Mouse (Mus musculus) kidney, embryonic 14.5 days (tissue): ENCODE data around the gene Pde10a. TPM values are rescaled to one million over a fixed set of nuclear protein-coding genes. Genes with fewer than 3 reads are reported as not detected.

Experiments
- ATAC-seq: fragments of 200-750 bp; cut with Nextera tagmentation; 2 replicates; pipeline ENCODE4 v1.8.0; 2017; ENCODE audit warnings: moderate number of reproducible peaks, mild to moderate bottlenecking, moderate TSS enrichment, moderate library complexity; ENCODE audit not compliant: low FRiP score, low TSS enrichment
- H3K27ac ChIP-seq: fragments of 300-500 bp; sonication (generic); 2 replicates; pipeline ENCODE4 v1.5.1; 2014; ENCODE audit warnings: low read depth, mild to moderate bottlenecking, low read length, moderate library complexity, mixed read lengths
- H3K27me3 ChIP-seq: fragments of 300-500 bp; sonication (generic); 2 replicates; pipeline ENCODE4 v1.6.1; 2014; ENCODE audit warnings: mild to moderate bottlenecking, low read length; ENCODE audit not compliant: control insufficient read depth, insufficient read depth
- H3K36me3 ChIP-seq: fragments of 300-500 bp; sonication (generic); 2 replicates; pipeline ENCODE4 v1.6.1; 2014; ENCODE audit warnings: low read length, mixed read lengths; ENCODE audit not compliant: control insufficient read depth, insufficient read depth
- H3K4me1 ChIP-seq: fragments of 300-500 bp; sonication (generic); 2 replicates; pipeline ENCODE4 v1.6.1; 2014; ENCODE audit warnings: low read length, mixed read lengths; ENCODE audit not compliant: control insufficient read depth, insufficient read depth
- H3K4me2 ChIP-seq: fragments of 300-500 bp; sonication (generic); replicated peaks from 2 replicates; pipeline ENCODE4 v1.6.1; 2014; ENCODE audit warnings: low read depth, mild to moderate bottlenecking, low read length
- H3K4me3 ChIP-seq: fragments of 300-500 bp; sonication (generic); 2 replicates; pipeline ENCODE4 v1.5.1; 2014; ENCODE audit warnings: mild to moderate bottlenecking, low read length
- H3K9ac ChIP-seq: fragments of 300-500 bp; sonication (generic); 2 replicates; pipeline ENCODE4 v1.6.1; 2014; ENCODE audit warnings: low read depth, mild to moderate bottlenecking, low read length, moderate library complexity
- H3K9me3 ChIP-seq: fragments of 300-500 bp; sonication (generic); 2 replicates; pipeline ENCODE4 v1.6.1; 2016; ENCODE audit warnings: low read length; ENCODE audit not compliant: control insufficient read depth
- WGBS: fragments of 180-500 bp; shearing (Covaris S2); extraction: QIAGEN DNeasy Blood & Tissue Kit; methylation state at CpG from one replicate; pipeline ENCODE4 v1.1.7; 2014; 5-methylcytosine and 5-hydroxymethylcytosine counted together
- polyA plus RNA-seq: library from polyadenylated mRNA; unstranded; fragments of >200 nt; fragmentation: Nextera tagmentation; extraction: Ambion mirVana; gene quantifications from 2 replicates; pipeline ENCODE4 v1.2.1, GENCODE M21; 2014

Gene Pde10a
- polyA plus RNA-seq, 1 experiment from 2014 or later, result 2.3 TPM

- no peaks in the 10 kb centered on the region for H3K36me3 ChIP-seq
- H3K4me2 ChIP-seq, result no peak overlapping the region
- no peak overlapping the region for H3K9ac ChIP-seq
- H3K9me3 ChIP-seq, result no peaks in the 10 kb centered on the region
- H3K4me1 ChIP-seq, result no peaks in the 10 kb centered on the region
- ATAC-seq, result no peak
- no peak overlapping the region for H3K27ac ChIP-seq
- no peaks in the 10 kb centered on the region for H3K27me3 ChIP-seq
- 72% methylated on average over 5 of the region's 5 CpGs for WGBS
- no peak overlapping the region for H3K4me3 ChIP-seq
These were observed 290.7 kb downstream of the Pde10a start for GRCm38 (mm10) chr17:8815864-8816263.

- H3K9me3 ChIP-seq, result no peaks in the 10 kb centered on the region
These were observed 293.5 kb downstream of the Pde10a start for GRCm38 (mm10) chr17:8818675-8819074.

GRCm38 (mm10) chr17:8823548-8823947 is 298.4 kb downstream of the Pde10a start:
- 78% methylated on average over 7 of the region's 7 CpGs for WGBS
- Histone ChIP-seq H3K9me3 (no peaks in the 10 kb centered on the region), H3K27me3 (no peaks in the 10 kb centered on the region; the same call in 1 of the 2 replicates), H3K9ac (no peak overlapping the region), H3K4me3 (no peak overlapping the region), H3K27ac (no peak overlapping the region), H3K4me2 (no peak overlapping the region), H3K4me1 (no peaks in the 10 kb centered on the region), H3K36me3 (no peaks in the 10 kb centered on the region)
- ATAC-seq, result no peak

More at GRCm38 (mm10) chr17:8818675-8819074, 293.5 kb downstream of the Pde10a start:
- Histone ChIP-seq H3K4me1 (no peaks in the 10 kb centered on the region), H3K36me3 (no peaks in the 10 kb centered on the region), H3K4me2 (no peak overlapping the region), H3K27me3 (no peaks in the 10 kb centered on the region; the same call in 1 of the 2 replicates), H3K9ac (no peak overlapping the region), H3K4me3 (no peak overlapping the region), H3K27ac (no peak overlapping the region)
- 77% methylated on average over 13 of the region's 13 CpGs for WGBS
- no peak for ATAC-seq

- H3K27me3 ChIP-seq, result no peaks in the 10 kb centered on the region; the same call in 1 of the 2 replicates
- H3K4me2 ChIP-seq, result no peak overlapping the region
- no peak for ATAC-seq
- no peaks in the 10 kb centered on the region for H3K36me3 ChIP-seq
- H3K27ac ChIP-seq, result no peak overlapping the region
- no peaks in the 10 kb centered on the region for H3K4me1 ChIP-seq
- H3K9me3 ChIP-seq, result no peaks in the 10 kb centered on the region
- H3K9ac ChIP-seq, result no peak overlapping the region
- no peak overlapping the region for H3K4me3 ChIP-seq
- 68% methylated on average over 9 of the region's 9 CpGs for WGBS
These were observed 302.0 kb downstream of the Pde10a start for GRCm38 (mm10) chr17:8827204-8827603.

GRCm38 (mm10) chr17:8831001-8831400 is 305.8 kb downstream of the Pde10a start:
- 86% methylated on average over 5 of the region's 5 CpGs for WGBS
- Histone ChIP-seq H3K27me3 (no peaks in the 10 kb centered on the region), H3K4me2 (no peak overlapping the region), H3K9me3 (no peaks in the 10 kb centered on the region), H3K4me1 (no peaks in the 10 kb centered on the region), H3K4me3 (no peak overlapping the region), H3K9ac (no peak overlapping the region), H3K27ac (no peak overlapping the region), H3K36me3 (no peaks in the 10 kb centered on the region)
- ATAC-seq, result no peak

GRCm38 (mm10) chr17:8836292-8836691 is 311.1 kb downstream of the Pde10a start:
- ATAC-seq, result no peak
- H3K4me1 ChIP-seq, result 0 out of 2 replicates have a peak, but pooled peaks cover 4% of the 10 kb centered on the region
- no peak overlapping the region for H3K9ac ChIP-seq
- WGBS, result 94% methylated on average over 5 of the region's 5 CpGs
- H3K4me2 ChIP-seq, result no peak overlapping the region
- H3K36me3 ChIP-seq, result no peaks in the 10 kb centered on the region
- no peak overlapping the region for H3K27ac ChIP-seq
- H3K9me3 ChIP-seq, result no peaks in the 10 kb centered on the region
- H3K4me3 ChIP-seq, result no peak overlapping the region
- no peaks in the 10 kb centered on the region for H3K27me3 ChIP-seq

GRCm38 (mm10) chr17:8838252-8838651 is 313.1 kb downstream of the Pde10a start:
- H3K27me3 ChIP-seq, result no peaks in the 10 kb centered on the region
- H3K9ac ChIP-seq, result no peak overlapping the region
- no peak overlapping the region for H3K27ac ChIP-seq
- no peaks in the 10 kb centered on the region for H3K36me3 ChIP-seq
- no peak overlapping the region for H3K4me2 ChIP-seq
- H3K9me3 ChIP-seq, result no peaks in the 10 kb centered on the region
- WGBS, result 49% methylated on average over 8 of the region's 8 CpGs
- peaks cover 7% of the 10 kb centered on the region; the same call in 1 of the 2 replicates for H3K4me1 ChIP-seq
- no peak overlapping the region for H3K4me3 ChIP-seq
- no peak for ATAC-seq

- Histone ChIP-seq H3K9ac (no peak overlapping the region), H3K9me3 (no peaks in the 10 kb centered on the region), H3K4me2 (no peak overlapping the region), H3K4me1 (peaks cover 8% of the 10 kb centered on the region; the same call in 1 of the 2 replicates), H3K36me3 (no peaks in the 10 kb centered on the region), H3K27ac (no peak overlapping the region), H3K27me3 (no peaks in the 10 kb centered on the region), H3K4me3 (no peak overlapping the region)
- ATAC-seq, result 0 out of 2 replicates have a peak, but pooled peaks have one; percentile 52
- WGBS, result 58% methylated on average over 10 of the region's 10 CpGs
These were observed 314.3 kb downstream of the Pde10a start for GRCm38 (mm10) chr17:8839237-8840011.

- Histone ChIP-seq H3K4me2 (no peak overlapping the region), H3K27ac (no peak overlapping the region), H3K36me3 (no peaks in the 10 kb centered on the region), H3K4me3 (no peak overlapping the region), H3K9ac (no peak overlapping the region), H3K4me1 (peaks cover 10% of the 10 kb centered on the region; the same call in 1 of the 2 replicates), H3K9me3 (no peaks in the 10 kb centered on the region), H3K27me3 (no peaks in the 10 kb centered on the region)
- no peak for ATAC-seq
- WGBS, result 75% methylated on average over 8 of the region's 8 CpGs
These were observed 315.9 kb downstream of the Pde10a start for GRCm38 (mm10) chr17:8841094-8841493.
